Mouse (Mus musculus) megakaryocyte, embryonic 14.5 days (primary cell): ENCODE results near the gene Pfkl.

ENCODE experiments used
- FLI1 ChIP-seq: IDR thresholded peaks from 2 replicates; pipeline ENCODE4 v1.6.1; 2012; ENCODE audit warnings: low read length, inconsistent platforms, mixed read lengths
- GATA1 ChIP-seq: IDR thresholded peaks from 3 replicates; pipeline ENCODE4 v1.6.1; 2012; ENCODE audit warnings: mixed read lengths, low read length, inconsistent platforms, borderline replicate concordance

- TF ChIP-seq GATA1 (no peak), FLI1 (no peak)
These were observed 25.2 kb downstream of the Pfkl start for GRCm38 (mm10) chr10:77984660-77985059.
